ENCODE assay signal across 8 mouse cellular contexts in the genomic region with DNA sequence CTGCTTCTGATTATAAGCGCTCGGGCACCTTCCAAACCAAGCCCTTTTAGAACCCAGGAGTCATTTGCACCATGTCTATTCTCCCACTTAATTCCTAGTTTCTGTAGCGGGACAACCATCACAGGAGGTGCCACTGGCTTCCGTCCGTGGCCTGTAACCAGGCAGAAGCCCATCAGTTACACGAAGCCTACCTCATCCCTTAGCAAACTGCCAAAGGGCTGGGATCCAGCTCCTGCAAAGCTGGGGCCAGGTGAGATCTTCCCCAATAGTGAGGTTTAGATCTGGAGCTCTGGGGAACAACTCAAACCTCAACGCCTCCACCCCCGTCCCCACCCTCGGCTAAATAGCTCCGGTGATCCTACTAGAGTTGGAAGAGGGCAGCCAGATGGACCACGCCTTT. TPM values are rescaled to one million over a fixed set of nuclear protein-coding genes. Genes with fewer than 3 reads are reported as not detected.
A peak's percentile ranks its signal among the peaks of the same experiment; 100 is the strongest.
DNase-seq lines count a peak whose midpoint lies in the region; ATAC-seq and TF ChIP-seq lines count a peak whose summit lies in the region.

No protein-coding gene starts in this region.

- H3K9me3 ChIP-seq in heart, postnatal 0 days (replicated peaks; ENCODE audit: control insufficient read depth, low read length): no peaks in the 10 kb centered on the region
- H3K9me3 ChIP-seq in hindbrain, embryonic 16.5 days (ENCODE audit: control insufficient read depth, low read length): no peaks in the 10 kb centered on the region

- H3K27me3 ChIP-seq in heart, postnatal 0 days (ENCODE audit: control insufficient read depth, insufficient read depth, low read length): no peaks in the 10 kb centered on the region
- no peaks in the 10 kb centered on the region for H3K27me3 ChIP-seq in hindbrain, embryonic 16.5 days (replicated peaks; ENCODE audit: control insufficient read depth, insufficient read depth, low read length)
- no peaks in the 10 kb centered on the region for H3K27me3 ChIP-seq in myocyte (ENCODE audit: control insufficient read depth, insufficient read depth, insufficient read length)

- H3ac ChIP-seq in myocyte (ENCODE audit: control insufficient read depth, insufficient read length): peak overlapping the region; percentile 85

- peaks cover 10% of the 10 kb centered on the region for H3K79me2 ChIP-seq in myocyte (ENCODE audit: control insufficient read depth, insufficient read depth)

- H3K4me3 ChIP-seq in heart, postnatal 0 days (ENCODE audit: low read depth, low read length): peak overlapping the region; percentile 85
- H3K4me3 ChIP-seq in cortical plate, adult 2 months (ENCODE audit: insufficient read depth, low read length): peak overlapping the region; percentile 66; the same call in 1 of the 2 replicates
- H3K4me3 ChIP-seq in hindbrain, embryonic 16.5 days (ENCODE audit: low read length): peak overlapping the region; percentile 71
- peak overlapping the region; percentile 64 for H3K4me3 ChIP-seq in myocyte

- WGBS in heart, postnatal 0 days: 51% methylated on average over 11 of the region's 11 CpGs
- WGBS in hindbrain, embryonic 16.5 days: 60% methylated on average over 11 of the region's 11 CpGs

- ATAC-seq in heart, postnatal 0 days (ENCODE audit: insufficient read depth, low read depth): no peak
- ATAC-seq in hindbrain, embryonic 16.5 days: no peak
- ATAC-seq in granulocyte monocyte progenitor cell, adult 5-6 weeks (replicated peaks; ENCODE audit: poor library complexity, severe bottlenecking): no peak

- no peak for DNase-seq in heart, postnatal 0 days (ENCODE audit: low spot score)
- DNase-seq in heart, adult 18-20 months: no peak
- no peak for DNase-seq in left cerebral cortex, adult 9 months (ENCODE audit: low spot score in 2 of 2)
- DNase-seq in layer of hippocampus, postnatal 14 days (ENCODE audit: low spot score in 2 of 2): no peak

- peak overlapping the region; percentile 65 for H3K27ac ChIP-seq in heart, postnatal 0 days (ENCODE audit: low read depth)
- no peak overlapping the region for H3K27ac ChIP-seq in cortical plate, adult 2 months (ENCODE audit: insufficient read depth, low read length)
- H3K27ac ChIP-seq in hindbrain, embryonic 16.5 days (ENCODE audit: low read depth, low read length): peak overlapping the region; percentile 66

- H3K36me3 ChIP-seq in heart, postnatal 0 days (replicated peaks; ENCODE audit: control insufficient read depth, insufficient read depth, low read length): peaks cover 76% of the 10 kb centered on the region
- peaks cover 56% of the 10 kb centered on the region for H3K36me3 ChIP-seq in hindbrain, embryonic 16.5 days (ENCODE audit: control insufficient read depth, insufficient read depth, low read length)
- peaks cover 34% of the 10 kb centered on the region for H3K36me3 ChIP-seq in myocyte (ENCODE audit: control insufficient read depth, insufficient read depth)

- H3K4me2 ChIP-seq in heart, postnatal 0 days (ENCODE audit: low read depth, low read length): peak overlapping the region; percentile 68
- peak overlapping the region; percentile 65 for H3K4me2 ChIP-seq in hindbrain, embryonic 16.5 days (ENCODE audit: low read length)
- peak overlapping the region; percentile 83 for H3K4me2 ChIP-seq in myocyte (ENCODE audit: low read depth)

- no peak for TF ChIP-seq EP300 in heart, postnatal 0 days (IDR thresholded peaks at IDR 0.05; ENCODE audit: low read depth)

- no peak for TF ChIP-seq POLR2A in cortical plate, adult 2 months (IDR thresholded peaks at IDR 0.05; ENCODE audit: extremely low read depth, insufficient read depth, low read length)
- no peak for TF ChIP-seq POLR2A in myocyte (IDR thresholded peaks at IDR 0.05; ENCODE audit: insufficient read length, low read depth)

- no peak for TF ChIP-seq CTCF in heart, postnatal 0 days (IDR thresholded peaks at IDR 0.05; ENCODE audit: low read depth)
- no peak for TF ChIP-seq CTCF in cortical plate, adult 2 months (IDR thresholded peaks at IDR 0.05; ENCODE audit: extremely low read depth, insufficient read depth, low read length)

- peak overlapping the region; percentile 39 for H3K9ac ChIP-seq in heart, postnatal 0 days (replicated peaks; ENCODE audit: low read depth, low read length)
- peak overlapping the region; percentile 67 for H3K9ac ChIP-seq in hindbrain, embryonic 16.5 days (ENCODE audit: low read depth, low read length)

- H3K4me1 ChIP-seq in heart, postnatal 0 days (ENCODE audit: control insufficient read depth, insufficient read depth): peaks cover 6% of the 10 kb centered on the region
- peaks cover 2% of the 10 kb centered on the region; the same call in 1 of the 2 replicates for H3K4me1 ChIP-seq in cortical plate, adult 2 months (ENCODE audit: control insufficient read depth, insufficient read depth, low read length)
- H3K4me1 ChIP-seq in hindbrain, embryonic 16.5 days (ENCODE audit: control insufficient read depth, insufficient read depth, low read depth, low read length): peaks cover 17% of the 10 kb centered on the region

TF ChIP-seq in myocyte, 11 proteins besides CTCF, POLR2A, EP300 and RAD21:
- TF ChIP-seq CEBPB (IDR thresholded peaks at IDR 0.05; ENCODE audit: insufficient read depth, poor library complexity, severe bottlenecking): no peak
- TF ChIP-seq POLR2AphosphoS2 (IDR thresholded peaks at IDR 0.05; ENCODE audit: insufficient read length, low read depth): peak; percentile 75
- no peak for TF ChIP-seq MAX (IDR thresholded peaks at IDR 0.05; ENCODE audit: low read depth)

RNA-seq across cellular contexts. Expression of gene Cd2bp2, which starts 0.6 kb away (rescaled TPM):
- 39.3 and 39.9 TPM in 2 replicates for total RNA-seq in heart, postnatal 0 days (2014; rRNA removed; ENCODE audit: low replicate concordance)
- 26.9 and 27.2 TPM in 2 replicates for polyA plus RNA-seq in heart, postnatal 0 days (2015; fragmentation: Nextera tagmentation; extraction: Ambion mirVana)
- 10 to 100 TPM; 35.1 to 36.9 TPM for total RNA-seq in heart, adult 18-20 months (2021)
- 85.0 and 99.3 TPM in 2 replicates for polyA plus RNA-seq in cortical plate, adult 2 months (2012; rRNA removed)
- 70.4 and 72.7 TPM in 2 replicates for polyA plus RNA-seq in hindbrain, embryonic 16.5 days (2015; fragmentation: Nextera tagmentation; extraction: Ambion mirVana)
- 58.3 TPM for polyA plus RNA-seq in myocyte (2012; fragmentation: generic; extraction: Trizol)
- total RNA-seq in layer of hippocampus, postnatal 14 days (2021): 10 to 100 TPM; 75.1 to 77.0 TPM
- total RNA-seq in granulocyte monocyte progenitor cell, adult 5-6 weeks (2014; fragmentation: Nextera tagmentation): 21.1 and 44.7 TPM in 2 replicates
- 44.1 and 58.2 TPM in 2 replicates for total RNA-seq in granulocyte monocyte progenitor cell, adult 5-6 weeks (2017)

RNA-seq across cellular contexts. Expression of gene Tbc1d10b, which starts 11.8 kb away (rescaled TPM):
- total RNA-seq in heart, postnatal 0 days (2014; rRNA removed; ENCODE audit: low replicate concordance): 30.2 and 45.3 TPM in 2 replicates
- polyA plus RNA-seq in heart, postnatal 0 days (2015; fragmentation: Nextera tagmentation; extraction: Ambion mirVana): 9.6 and 10.8 TPM in 2 replicates
- 10 to 100 TPM; 20.8 to 21.6 TPM for total RNA-seq in heart, adult 18-20 months (2021)
- 70.4 and 76.0 TPM in 2 replicates for polyA plus RNA-seq in cortical plate, adult 2 months (2012; rRNA removed)
- 27.0 and 29.1 TPM in 2 replicates for polyA plus RNA-seq in hindbrain, embryonic 16.5 days (2015; fragmentation: Nextera tagmentation; extraction: Ambion mirVana)
- polyA plus RNA-seq in myocyte (2012; fragmentation: generic; extraction: Trizol): 62.8 TPM
- 10 to 100 TPM; 93.6 to 97.3 TPM for total RNA-seq in layer of hippocampus, postnatal 14 days (2021)
- total RNA-seq in granulocyte monocyte progenitor cell, adult 5-6 weeks (2014; fragmentation: Nextera tagmentation): 27.0 and 33.2 TPM in 2 replicates
- 26.2 and 35.0 TPM in 2 replicates for total RNA-seq in granulocyte monocyte progenitor cell, adult 5-6 weeks (2017)

RNA-seq across cellular contexts. Expression of gene Mylpf, which starts 12.2 kb away (rescaled TPM):
- 22.1 TPM in 1 of 2 replicates, not detected in the other for total RNA-seq in heart, postnatal 0 days (2014; rRNA removed; ENCODE audit: low replicate concordance)
- 3.2 and 5.4 TPM in 2 replicates for polyA plus RNA-seq in heart, postnatal 0 days (2015; fragmentation: Nextera tagmentation; extraction: Ambion mirVana)
- 1 to 10 TPM; 1.1 to 3.7 TPM for total RNA-seq in heart, adult 18-20 months (2021)
- polyA plus RNA-seq in cortical plate, adult 2 months (2012; rRNA removed): 2.0 and 2.2 TPM in 2 replicates
- 3.5 and 47.0 TPM in 2 replicates for polyA plus RNA-seq in hindbrain, embryonic 16.5 days (2015; fragmentation: Nextera tagmentation; extraction: Ambion mirVana)
- 10,881 TPM for polyA plus RNA-seq in myocyte (2012; fragmentation: generic; extraction: Trizol)
- total RNA-seq in layer of hippocampus, postnatal 14 days (2021): 1 to 10 TPM; 1.0 to 1.5 TPM
- 9.1 and 25.5 TPM in 2 replicates for total RNA-seq in granulocyte monocyte progenitor cell, adult 5-6 weeks (2014; fragmentation: Nextera tagmentation)
- total RNA-seq in granulocyte monocyte progenitor cell, adult 5-6 weeks (2017): 1.2 and 4.3 TPM in 2 replicates

RNA-seq across cellular contexts. Expression of gene Zfp553, which starts 36.4 kb away (rescaled TPM):
- 11.8 and 18.5 TPM in 2 replicates for total RNA-seq in heart, postnatal 0 days (2014; rRNA removed; ENCODE audit: low replicate concordance)
- polyA plus RNA-seq in heart, postnatal 0 days (2015; fragmentation: Nextera tagmentation; extraction: Ambion mirVana): 10.9 and 11.2 TPM in 2 replicates
- 1 to 10 TPM; 6.4 to 6.7 TPM for total RNA-seq in heart, adult 18-20 months (2021)
- polyA plus RNA-seq in cortical plate, adult 2 months (2012; rRNA removed): 13.5 and 15.5 TPM in 2 replicates
- polyA plus RNA-seq in hindbrain, embryonic 16.5 days (2015; fragmentation: Nextera tagmentation; extraction: Ambion mirVana): 42.7 and 49.1 TPM in 2 replicates
- polyA plus RNA-seq in myocyte (2012; fragmentation: generic; extraction: Trizol): 11.4 TPM
- total RNA-seq in layer of hippocampus, postnatal 14 days (2021): 10 to 100 TPM; 17.8 to 18.1 TPM
- total RNA-seq in granulocyte monocyte progenitor cell, adult 5-6 weeks (2014; fragmentation: Nextera tagmentation): 6.0 and 18.7 TPM in 2 replicates
- total RNA-seq in granulocyte monocyte progenitor cell, adult 5-6 weeks (2017): 11.4 and 12.0 TPM in 2 replicates

RNA-seq across cellular contexts. Expression of gene Sept1, which starts 36.4 kb away (rescaled TPM):
- total RNA-seq in heart, postnatal 0 days (2014; rRNA removed; ENCODE audit: low replicate concordance): 2.3 and 8.6 TPM in 2 replicates
- polyA plus RNA-seq in heart, postnatal 0 days (2015; fragmentation: Nextera tagmentation; extraction: Ambion mirVana): 18.7 and 19.4 TPM in 2 replicates
- total RNA-seq in heart, adult 18-20 months (2021): 1 to 10 TPM; 3.0 to 7.7 TPM
- polyA plus RNA-seq in cortical plate, adult 2 months (2012; rRNA removed): 9.2 and 10.4 TPM in 2 replicates
- polyA plus RNA-seq in hindbrain, embryonic 16.5 days (2015; fragmentation: Nextera tagmentation; extraction: Ambion mirVana): 12.1 and 12.3 TPM in 2 replicates
- polyA plus RNA-seq in myocyte (2012; fragmentation: generic; extraction: Trizol): 2.2 TPM
- 1 to 10 TPM; 6.9 to 8.6 TPM for total RNA-seq in layer of hippocampus, postnatal 14 days (2021)
- total RNA-seq in granulocyte monocyte progenitor cell, adult 5-6 weeks (2014; fragmentation: Nextera tagmentation): 17.1 and 23.3 TPM in 2 replicates
- 29.1 and 33.3 TPM in 2 replicates for total RNA-seq in granulocyte monocyte progenitor cell, adult 5-6 weeks (2017)
